Mouse (Mus musculus) CH12.LX (cell line): ENCODE data around the gene Scp2.

ENCODE experiments used
- CTCF ChIP-seq, 2 experiments: IDR thresholded peaks in 1 of 2; conservative IDR thresholded peaks in 1 of 2; 2 replicates each; pipeline ENCODE4 v1.5.1; 2011 to 2012; ENCODE audit warnings: low read depth in 2 of 2, low read length in 2 of 2, improper control_type of control experiment in 1 of 2, inconsistent platforms in 1 of 2, mild to moderate bottlenecking in 1 of 2, moderate library complexity in 1 of 2
- KAT2A ChIP-seq: IDR thresholded peaks from 2 replicates; pipeline ENCODE4 v1.6.1; 2012; ENCODE audit warnings: low read length, improper control_type of control experiment, inconsistent platforms; ENCODE audit not compliant: insufficient replicate concordance
- MAX ChIP-seq: IDR thresholded peaks from 2 replicates; pipeline ENCODE4 v1.6.1; 2011; ENCODE audit warnings: low read length, improper control_type of control experiment
- POLR2A ChIP-seq: IDR thresholded peaks from 2 replicates; pipeline ENCODE4 v1.6.1; 2011; ENCODE audit warnings: low read depth, mild to moderate bottlenecking, improper control_type of control experiment, low read length
- RCOR1 ChIP-seq: conservative IDR thresholded peaks from 2 replicates; pipeline ENCODE4 v1.6.1; 2012; ENCODE audit warnings: low read depth, mild to moderate bottlenecking, inconsistent platforms, low read length, improper control_type of control experiment
- TBP ChIP-seq: conservative IDR thresholded peaks from 2 replicates; pipeline ENCODE4 v1.6.1; 2011; ENCODE audit warnings: low read depth, low read length, improper control_type of control experiment

GRCm38 (mm10) chr4:108017839-108018238 is 127.0 kb downstream of the Scp2 start:
- TF ChIP-seq RCOR1, result no peak
- no peak for TF ChIP-seq KAT2A
- no peak for TF ChIP-seq CTCF (conservative IDR thresholded peaks at IDR 0.05 in 1 of 2, IDR thresholded peaks at IDR 0.05 in 1 of 2; ENCODE audit: low read depth in 2 of 2, low read length in 2 of 2)
- no peak for TF ChIP-seq POLR2A
- TF ChIP-seq TBP, result no peak
- TF ChIP-seq MAX, result no peak
